Mouse (Mus musculus) embryonic stem cell, embryonic (primary cell): ENCODE results near the gene Galr2.

Experiments
- CTCF ChIA-PET, 4 experiments: fragments of 300-600 bp in 2 of 4; fragments of 350-600 bp in 2 of 4; sonication (Branson Sonifier 250); formaldehyde crosslinking; loops; one replicate each; lab custom pipeline; 2022; ENCODE audit warnings: inconsistent platforms in 2 of 4; lab: Charles Lee
- POLR2A ChIA-PET, 4 experiments: fragments of 300-600 bp in 2 of 4; fragments of 350-600 bp in 2 of 4; sonication (Branson Sonifier 250); formaldehyde crosslinking; loops; one replicate each; lab custom pipeline; 2022; ENCODE audit warnings: antibody characterized with exemption in 4 of 4, inconsistent platforms in 1 of 4; lab: Charles Lee

Galr2 gene

DNA sequence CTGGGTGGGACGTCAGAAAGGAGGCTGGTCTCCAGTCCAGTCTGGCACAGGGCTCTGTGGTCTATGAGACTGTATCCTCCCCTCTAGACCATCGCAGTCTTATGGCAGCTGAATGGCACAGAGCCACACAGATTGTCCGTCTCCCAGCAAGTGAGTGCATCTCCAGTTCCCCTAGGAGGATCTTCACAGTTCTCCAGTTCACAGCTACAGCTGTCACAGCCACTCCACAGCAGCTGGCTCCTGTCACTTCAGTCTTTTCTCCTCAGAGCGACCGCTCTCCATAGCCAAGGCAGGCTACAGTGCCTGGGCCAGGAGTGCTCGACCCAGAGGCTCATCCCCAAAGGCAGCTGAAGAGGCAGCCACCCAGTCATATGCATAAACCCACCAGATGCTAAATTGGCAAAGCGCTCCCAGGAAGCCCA, 5.0 kb downstream of the Galr2 start:
- POLR2A ChIA-PET: interaction anchor here in 1 of 4 experiments (0.9 to 4.6 kb wide), 2 partner anchors 38 to 55 kb away, joined by 3 to 23 read pairs; no protein-coding TSS in a partner anchor
- CTCF ChIA-PET: interaction anchor here in 2 of 4 experiments (1.0 to 1.2 kb wide), 2 partner anchors 9 to 19 kb away, joined by 3 to 4 read pairs; no protein-coding TSS in a partner anchor

DNA sequence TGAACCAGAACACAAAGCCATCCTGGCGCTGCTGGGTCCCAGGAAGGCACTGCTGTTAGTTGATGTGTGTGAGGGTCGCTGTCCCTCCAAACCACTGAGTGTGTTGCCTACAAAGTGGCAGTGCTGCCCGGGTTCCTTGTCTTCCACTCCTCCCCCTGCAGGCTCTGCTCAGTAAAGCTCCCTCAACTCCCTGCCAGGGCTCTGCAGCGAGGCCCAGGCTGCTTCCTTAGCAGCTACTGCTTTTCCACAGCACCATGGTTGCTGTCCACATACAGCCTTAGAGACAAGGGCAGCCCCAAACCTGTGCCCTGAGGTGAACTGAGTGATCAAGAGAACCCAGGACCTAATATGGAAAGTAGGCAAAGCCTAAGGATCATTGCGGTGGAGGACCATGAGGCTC, 6.6 kb downstream of the Galr2 start:
- CTCF ChIA-PET: interaction anchor here in 3 of 4 experiments (0.6 to 2.1 kb wide), 6 partner anchors 20 to 177 kb away, joined by 3 to 8 read pairs (median 5); no protein-coding TSS in a partner anchor
- POLR2A ChIA-PET: interaction anchor here in 3 of 4 experiments (0.5 to 2.4 kb wide), 9 partner anchors 13 to 705 kb away, joined by 3 to 8 read pairs (median 3); no protein-coding TSS in a partner anchor

DNA sequence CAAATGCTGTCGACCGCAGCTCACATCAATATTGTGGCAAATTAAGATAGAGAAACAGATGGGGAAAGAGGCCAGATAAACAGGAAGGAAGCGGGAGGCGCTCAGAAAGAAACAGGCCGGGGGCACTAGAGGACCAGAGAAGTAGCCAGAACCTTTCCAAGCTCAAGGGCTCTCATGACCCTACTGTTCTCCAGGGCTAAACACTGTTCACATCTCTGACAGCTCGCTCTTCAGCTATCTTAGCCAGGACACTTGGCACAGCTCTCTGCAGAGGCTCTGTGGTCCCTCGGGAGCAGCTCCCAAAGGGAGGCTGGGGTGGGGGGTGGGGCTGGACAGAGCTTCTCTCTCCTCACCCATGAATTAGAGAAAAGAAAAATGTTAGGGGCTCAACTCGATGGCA, 9.8 kb downstream of the Galr2 start:
- CTCF ChIA-PET: interaction anchor here in 3 of 4 experiments (0.5 to 2.0 kb wide), 6 partner anchors 8 to 465 kb away, joined by 3 to 6 read pairs (median 4); partner anchors contain the start of gene Galr2 (in 1 of the 3)
- POLR2A ChIA-PET: interaction anchor here in 3 of 4 experiments (0.6 to 1.9 kb wide), 8 partner anchors 9 to 985 kb away, joined by 3 to 6 read pairs (median 4); partner anchors contain the start of genes Galr2 (in 2 of the 3), Exoc7 (in 1 of the 3) and Mrpl38 (in 1 of the 3)

DNA sequence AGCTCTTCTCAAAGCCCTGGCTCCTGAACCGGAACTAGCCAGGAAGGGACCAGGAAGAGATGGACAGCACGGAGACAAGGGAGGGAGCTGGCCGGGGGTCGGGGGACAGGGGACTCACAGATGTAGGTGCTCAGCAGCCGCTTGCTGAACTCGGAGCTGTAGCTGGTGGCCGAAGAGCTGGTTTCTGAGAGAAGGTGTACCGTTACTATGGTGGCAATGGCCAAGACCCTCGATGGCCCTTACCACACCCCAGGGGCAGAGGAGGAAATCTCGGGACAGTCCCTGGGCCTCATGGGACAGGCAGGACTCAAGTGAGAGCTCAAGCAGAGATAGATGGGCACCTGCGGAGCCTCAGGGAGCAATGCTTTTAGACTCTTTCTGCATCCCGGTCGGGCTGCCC, 11.7 kb downstream of the Galr2 start:
- ChIA-PET POLR2A (interaction anchor here in 3 of 4 experiments (0.6 to 1.6 kb wide), 3 partner anchors 10 to 353 kb away, joined by 3 to 5 read pairs (median 3); no protein-coding TSS in a partner anchor), CTCF (interaction anchor here in 1 of 4 experiments (0.9 to 3.4 kb wide), 3 partner anchors 11 to 65 kb away, joined by 3 to 23 read pairs (median 5); partner anchors contain the start of gene Galr2)

DNA sequence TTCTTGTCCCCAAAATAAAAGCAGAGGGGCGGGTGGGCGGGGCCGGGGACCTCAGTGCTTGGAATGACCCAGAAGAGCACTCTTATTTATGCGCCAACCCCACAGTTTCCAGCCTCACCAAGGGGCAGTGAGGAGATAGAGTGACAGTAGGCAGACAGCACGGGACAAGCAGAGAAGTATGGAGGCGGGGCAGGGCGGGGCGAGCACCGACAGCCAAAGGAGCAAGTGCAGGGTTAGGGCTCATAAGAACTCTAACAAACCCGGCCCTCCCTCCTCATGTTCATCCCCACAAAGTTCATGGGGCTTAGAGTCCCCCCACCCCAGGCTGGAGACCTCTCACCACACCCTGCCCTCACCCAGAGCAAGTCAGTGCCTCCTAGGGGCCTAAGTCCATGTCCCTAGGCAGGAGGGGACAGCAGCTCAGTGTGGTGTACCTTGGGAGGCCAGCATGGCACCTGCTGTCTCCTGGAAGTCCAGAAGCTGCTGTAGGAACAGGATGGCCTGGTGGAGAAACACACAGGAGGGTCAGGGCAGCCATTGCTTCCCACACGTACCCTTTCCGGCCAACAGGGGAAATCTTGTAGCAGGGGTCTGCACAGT, 12.9 kb downstream of the Galr2 start:
- ChIA-PET CTCF (interaction anchor here (0.7 to 3.4 kb wide), 26 partner anchors 11 to 170 kb away, joined by 3 to 25 read pairs (median 4); partner anchors contain the start of genes Mrpl38 (in 2 of the 4), Exoc7 (in 1 of the 4), Galr2 (in 1 of the 4) and Srp68 (in 1 of the 4)), POLR2A (interaction anchor here in 2 of 4 experiments (1.0 to 1.5 kb wide), 8 partner anchors 9 to 170 kb away, joined by 3 to 9 read pairs (median 4); partner anchors contain the start of gene Exoc7 (in 1 of the 2))

DNA sequence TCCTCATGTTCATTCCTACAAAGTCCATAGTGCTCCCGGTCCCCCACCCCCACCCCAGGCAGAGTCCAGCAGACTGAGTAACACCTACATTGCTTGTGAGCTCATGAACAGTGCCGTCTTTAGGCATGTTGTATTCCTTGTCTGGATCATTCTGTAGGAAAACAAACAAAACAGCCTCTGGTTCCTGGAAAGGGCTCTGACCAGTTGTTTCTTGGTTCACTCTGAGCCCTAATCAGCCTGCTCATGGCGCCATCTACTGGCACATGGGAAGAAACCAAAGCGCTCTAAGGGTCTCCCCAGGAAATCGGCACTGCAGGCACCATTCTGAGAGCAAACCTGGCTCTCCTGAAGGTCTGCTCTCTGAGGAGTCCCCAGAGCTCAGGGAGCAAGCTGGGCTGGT, 13.6 kb downstream of the Galr2 start:
- ChIA-PET CTCF (interaction anchor here (0.6 to 3.4 kb wide), 37 partner anchors 8 to 228 kb away, joined by 3 to 25 read pairs (median 4); partner anchors contain the start of genes Mrpl38 (in 2 of the 4), Exoc7 (in 1 of the 4), Fbf1 (in 1 of the 4) and Galr2 (in 1 of the 4)), POLR2A (interaction anchor here in 2 of 4 experiments (0.6 to 1.5 kb wide), 10 partner anchors 8 to 194 kb away, joined by 3 to 9 read pairs (median 4); partner anchors contain the start of gene Exoc7 (in 1 of the 2))

DNA sequence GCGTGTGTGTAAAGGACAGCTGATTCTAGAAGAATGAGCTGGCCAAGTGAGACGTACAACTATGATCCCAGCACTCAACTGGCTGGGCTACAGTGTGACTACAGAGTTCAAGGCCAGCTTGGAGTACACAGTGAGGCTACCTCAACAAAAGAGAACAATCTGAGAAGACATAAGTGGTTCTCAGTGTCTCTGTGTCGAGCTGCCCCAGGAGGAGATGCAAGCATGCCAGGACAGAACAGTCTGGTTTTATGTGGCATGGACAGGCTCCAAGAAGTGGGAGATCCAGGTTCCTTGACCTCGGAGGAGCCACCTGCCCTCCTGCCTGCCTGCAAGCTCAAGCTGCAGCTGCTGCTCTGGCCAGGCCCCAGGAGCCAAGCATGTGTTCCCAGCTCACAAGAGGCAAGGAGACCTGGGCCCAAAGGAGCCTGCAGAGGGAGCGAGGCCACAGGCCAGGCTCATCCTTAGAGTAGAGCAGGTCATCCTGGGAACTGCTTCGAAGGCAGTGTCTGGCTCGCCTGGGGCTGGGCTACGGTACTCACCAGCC, 15.5 kb downstream of the Galr2 start:
- ChIA-PET POLR2A (interaction anchor here in 3 of 4 experiments (0.5 to 1.2 kb wide), 3 partner anchors 13 to 74 kb away, joined by 3 to 4 read pairs (median 3); partner anchors contain the start of gene Foxj1 (in 1 of the 3)), CTCF (interaction anchor here in 3 of 4 experiments (0.6 to 3.3 kb wide), 7 partner anchors 11 to 528 kb away, joined by 3 to 25 read pairs (median 4); partner anchors contain the start of gene Exoc7 (in 1 of the 3))

DNA sequence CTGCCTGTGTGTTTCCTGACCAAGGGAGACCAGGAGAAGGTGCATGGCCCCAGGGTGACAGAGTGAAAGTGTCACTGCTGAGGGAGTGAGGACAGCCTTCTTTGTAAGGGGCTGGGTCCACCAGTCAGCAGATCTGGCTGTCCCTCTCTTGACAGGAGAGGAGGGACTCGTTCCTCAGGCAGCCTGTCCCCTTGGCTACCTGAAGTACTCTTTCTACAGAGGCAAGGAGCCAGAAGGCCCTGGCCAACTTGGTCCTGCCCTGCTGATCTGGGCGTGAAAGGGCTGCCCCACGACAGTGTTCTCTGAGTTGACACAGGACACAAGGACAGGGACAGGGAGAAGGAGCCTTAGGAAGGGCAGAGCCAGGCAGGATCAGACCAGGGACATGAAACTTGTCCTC, 16.3 kb downstream of the Galr2 start:
- CTCF ChIA-PET: interaction anchor here in 1 of 4 experiments (1.2 to 2.6 kb wide), 2 partner anchors 29 to 76 kb away, joined by 3 to 9 read pairs; no protein-coding TSS in a partner anchor

DNA sequence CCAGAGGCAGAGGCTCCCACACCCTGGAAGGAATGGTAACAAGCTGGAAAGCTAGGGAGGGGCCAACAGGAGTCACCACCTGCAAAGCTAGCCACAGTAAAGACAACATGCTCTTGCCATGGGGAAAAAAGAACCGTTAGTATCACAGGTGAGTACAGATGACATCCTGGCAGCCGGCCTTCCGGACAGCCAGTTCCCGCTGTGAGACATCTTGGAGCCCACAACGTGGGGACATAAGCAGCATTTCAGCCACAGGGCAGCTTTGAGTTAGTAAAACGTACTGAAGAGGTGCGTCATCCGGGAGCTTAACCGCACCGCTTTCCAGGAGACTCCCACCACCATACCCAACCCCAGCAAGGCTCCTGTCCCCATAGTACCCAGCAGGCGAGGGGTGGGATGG, 17.5 kb downstream of the Galr2 start:
- POLR2A ChIA-PET: interaction anchor here in 3 of 4 experiments (0.5 to 1.7 kb wide), 8 partner anchors 8 to 170 kb away, joined by 3 to 6 read pairs (median 4); partner anchors contain the start of gene Exoc7 (in 1 of the 3)
- CTCF ChIA-PET: interaction anchor here (0.6 to 1.5 kb wide), 9 partner anchors 16 to 234 kb away, joined by 3 to 5 read pairs (median 3); no protein-coding TSS in a partner anchor

More for the DNA sequence above, 16.3 kb downstream of the Galr2 start:
- POLR2A ChIA-PET: interaction anchor here in 3 of 4 experiments (0.5 to 1.7 kb wide), 5 partner anchors 13 to 132 kb away, joined by 3 to 5 read pairs (median 4); partner anchors contain the start of gene Foxj1 (in 1 of the 3)

DNA sequence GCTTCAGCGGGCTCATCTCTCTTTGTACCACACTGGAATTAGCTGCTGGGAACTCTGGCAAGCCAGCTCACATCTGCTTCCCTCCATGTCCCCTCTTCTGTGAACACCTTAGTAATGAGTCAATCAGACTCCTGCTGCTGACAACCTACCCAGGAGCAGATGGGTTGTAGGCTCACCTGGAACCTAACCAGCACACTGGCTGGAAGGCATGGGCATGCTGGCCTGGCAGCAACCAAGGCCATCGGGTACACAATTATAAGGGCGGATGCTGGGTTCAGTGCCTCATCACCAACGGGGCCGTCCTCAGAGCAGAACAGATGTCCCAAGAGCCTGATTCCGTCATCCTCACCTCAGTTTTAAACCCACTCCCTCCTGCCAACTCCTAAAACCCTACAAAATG, 17.9 kb downstream of the Galr2 start:
- CTCF ChIA-PET: interaction anchor here in 3 of 4 experiments (0.6 to 1.5 kb wide), 8 partner anchors 17 to 234 kb away, joined by 3 to 4 read pairs (median 3); no protein-coding TSS in a partner anchor
- POLR2A ChIA-PET: interaction anchor here in 3 of 4 experiments (0.8 to 1.7 kb wide), 6 partner anchors 8 to 77 kb away, joined by 3 to 6 read pairs (median 4); partner anchors contain the start of gene Exoc7 (in 1 of the 3)

DNA sequence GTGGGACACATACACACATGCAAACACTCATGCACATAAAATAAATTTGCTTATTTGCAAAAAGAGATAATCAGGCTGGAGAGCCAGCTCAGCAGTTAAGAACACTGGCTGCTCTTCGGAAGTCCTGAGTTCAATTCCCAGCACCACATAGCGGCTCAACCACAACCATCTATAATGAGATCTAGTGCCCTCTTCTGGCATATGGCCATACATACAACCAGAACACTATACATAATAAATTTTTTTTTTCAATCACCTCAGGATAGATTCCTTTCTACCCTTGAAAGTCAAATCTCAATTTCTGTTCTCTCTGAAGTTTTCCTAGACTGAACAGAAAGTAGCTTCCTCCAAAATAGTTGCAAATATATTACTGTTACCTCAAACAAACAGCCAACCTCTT, 24.7 kb downstream of the Galr2 start:
- POLR2A ChIA-PET: interaction anchor here in 2 of 4 experiments (0.9 to 3.5 kb wide), 4 partner anchors 21 to 69 kb away, joined by 3 to 8 read pairs (median 4); no protein-coding TSS in a partner anchor
- CTCF ChIA-PET: interaction anchor here in 3 of 4 experiments (0.6 to 2.7 kb wide), 9 partner anchors 19 to 446 kb away, joined by 3 to 9 read pairs (median 4); partner anchors contain the start of genes Foxj1 (in 1 of the 3) and Galr2 (in 1 of the 3)

DNA sequence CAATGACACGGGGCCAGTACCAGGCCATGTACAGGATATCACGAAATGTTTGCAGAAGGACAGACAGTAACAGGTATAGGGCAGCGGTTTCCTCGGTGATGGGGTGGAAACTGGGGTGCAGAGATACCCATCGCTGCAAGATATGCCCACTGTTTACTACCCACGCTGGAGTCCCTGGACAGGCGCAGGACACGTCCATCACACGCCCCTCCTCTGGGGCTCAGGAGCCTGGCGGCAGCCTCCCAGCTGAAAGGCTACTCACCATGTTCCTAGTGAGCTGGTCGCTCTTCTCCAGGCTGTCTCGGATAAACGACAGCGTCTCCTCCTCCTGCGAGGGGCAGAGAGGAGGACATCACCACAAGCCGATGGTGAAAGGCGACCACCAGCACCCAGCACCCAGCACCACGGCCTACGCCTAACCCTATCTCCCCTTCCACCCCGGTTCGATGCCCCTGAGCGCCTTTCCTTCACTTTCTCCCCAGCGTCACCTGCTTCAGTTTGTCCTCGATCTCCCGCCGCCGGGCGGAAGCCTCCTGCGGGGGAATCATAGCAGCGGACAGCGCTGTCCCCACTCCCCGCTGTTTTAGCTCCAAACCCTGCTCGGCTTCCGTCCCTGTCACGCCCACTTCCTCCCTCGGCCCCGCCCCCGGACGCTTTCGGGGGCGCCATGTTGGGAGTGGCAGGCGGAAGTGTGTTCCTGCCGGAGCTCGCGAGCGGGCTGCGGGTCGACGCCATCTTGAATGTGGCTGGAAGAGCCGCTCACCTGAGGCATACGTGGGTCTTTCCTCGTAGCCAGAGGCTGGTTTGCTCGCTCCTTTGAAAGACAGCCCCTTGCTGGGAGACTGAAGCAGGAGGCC, 25.6 kb downstream of the Galr2 start:
- ChIA-PET CTCF (interaction anchor here (0.5 to 3.2 kb wide), 26 partner anchors 11 to 733 kb away, joined by 3 to 27 read pairs (median 5); partner anchors contain the start of genes Foxj1 (in 1 of the 4), Galr2 (in 1 of the 4) and Mrpl38 (in 1 of the 4)), POLR2A (interaction anchor here (0.5 to 3.5 kb wide), 45 partner anchors 8 to 318 kb away, joined by 3 to 15 read pairs (median 4); partner anchors contain the start of genes Mrpl38 (in 3 of the 4), Acox1 (in 1 of the 4), Fbf1 (in 1 of the 4) and Foxj1 (in 1 of the 4))

DNA sequence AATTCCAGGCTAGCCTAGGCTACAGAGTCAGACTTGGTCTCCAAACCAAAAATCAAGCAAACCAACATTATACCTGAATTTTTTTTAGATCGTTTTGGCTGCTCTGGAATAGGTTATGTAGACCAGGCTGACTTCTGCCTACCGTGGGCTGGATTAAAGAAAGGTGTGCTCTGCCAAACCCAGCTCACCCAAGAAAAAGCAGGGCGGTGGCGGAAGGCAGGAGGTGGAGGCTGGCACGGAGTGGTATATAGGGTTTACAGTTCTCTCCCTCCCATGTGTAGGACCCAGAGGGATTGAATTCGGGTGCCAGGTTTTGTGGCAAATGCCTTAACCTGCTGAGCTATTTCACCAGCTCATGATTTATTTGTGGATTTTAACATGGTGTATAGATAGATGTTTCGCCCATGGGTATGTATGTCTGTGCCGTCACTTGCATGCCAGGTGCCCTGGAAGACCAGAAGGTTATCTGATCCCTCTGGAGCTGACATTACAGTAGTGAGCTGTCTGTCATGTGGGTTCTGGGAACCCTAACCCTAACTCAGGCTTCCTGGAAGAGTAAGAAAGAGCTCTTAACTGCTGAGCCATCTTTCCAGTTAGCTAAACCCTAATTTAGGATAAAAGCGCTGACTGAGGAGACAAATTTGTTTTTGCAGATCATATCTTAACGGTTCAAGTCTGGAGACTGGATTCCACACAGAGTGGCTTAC, 26.4 kb downstream of the Galr2 start, which contains the start of gene Exoc7:
TSS of gene Exoc7 (minus strand) at position 215 of the 707 bp plus-strand sequence.
- POLR2A ChIA-PET: interaction anchor here (0.5 to 3.5 kb wide), 47 partner anchors 9 to 541 kb away, joined by 3 to 15 read pairs (median 4); partner anchors contain the start of genes Mrpl38 (in 3 of the 4), Acox1 (in 1 of the 4), Fbf1 (in 1 of the 4) and Foxj1 (in 1 of the 4)
- CTCF ChIA-PET: interaction anchor here (0.6 to 3.2 kb wide), 25 partner anchors 11 to 322 kb away, joined by 3 to 27 read pairs (median 5); partner anchors contain the start of genes Foxj1 (in 1 of the 4), Galr2 (in 1 of the 4) and Mrpl38 (in 1 of the 4)

DNA sequence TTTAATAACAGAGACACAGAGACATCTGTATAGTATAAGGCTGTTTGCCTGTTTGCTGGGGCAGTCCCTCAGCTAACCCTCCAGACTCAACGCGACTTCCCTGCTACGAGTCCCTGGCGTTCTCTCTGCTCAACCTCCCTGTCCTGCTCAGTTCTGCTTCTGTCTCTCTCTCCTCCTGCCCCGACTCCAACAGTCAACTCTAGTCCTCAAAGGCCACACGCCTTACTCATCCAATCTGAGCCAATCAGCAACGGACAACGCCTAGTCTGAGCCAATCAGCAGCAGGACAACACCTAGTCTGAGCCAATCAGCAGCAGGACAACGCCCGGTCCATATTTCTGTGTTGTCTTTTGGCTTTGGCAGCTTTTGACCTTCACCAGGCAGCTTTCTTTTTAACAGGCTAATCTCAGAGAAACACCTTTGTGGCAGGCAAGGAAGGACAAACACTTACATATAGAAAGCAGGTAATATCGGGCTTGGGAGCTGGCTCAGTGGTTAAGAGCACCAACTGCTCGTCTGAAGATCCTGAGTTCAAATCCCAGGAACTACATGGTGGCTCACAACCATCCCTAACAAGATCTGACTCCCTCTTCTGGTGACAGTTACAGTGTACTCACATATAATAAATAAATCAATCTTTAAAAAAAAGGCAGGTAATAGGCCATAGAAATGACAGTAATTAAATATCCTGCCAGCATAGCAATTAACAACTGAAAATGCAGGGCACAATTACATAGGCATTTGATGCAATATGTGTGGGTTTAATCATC, 27.2 kb downstream of the Galr2 start:
- ChIA-PET CTCF (interaction anchor here (0.6 to 3.2 kb wide), 16 partner anchors 10 to 320 kb away, joined by 3 to 27 read pairs (median 5); partner anchors contain the start of genes Foxj1 (in 1 of the 4) and Galr2 (in 1 of the 4)), POLR2A (interaction anchor here in 3 of 4 experiments (0.6 to 3.5 kb wide), 24 partner anchors 8 to 540 kb away, joined by 3 to 15 read pairs (median 4); partner anchors contain the start of genes Mrpl38 (in 3 of the 3), Acox1 (in 1 of the 3), Ten1 (in 1 of the 3) and Ubald2 (in 1 of the 3))
